Mouse (Mus musculus) ZHBTc4 (cell line): ENCODE measurements at regions not wholly inside any gene's neighbourhood (a gene's known extent, or its start where the extent isn't known, plus 50 kb on each side); places are given as distances from the start of the nearest gene placed in this dataset.
A peak's percentile ranks its signal among the peaks of the same experiment; 100 is the strongest.

ENCODE experiments used
- DNase-seq: peaks from one replicate; pipeline ENCODE4 v3.0.0-alpha.2; 2011; ENCODE audit warnings: low read depth, low spot score

GRCm38 (mm10) chr8:64542501-64542900 is 150.4 kb downstream of the Cpe start:
- peak; percentile 26 for DNase-seq

DNA sequence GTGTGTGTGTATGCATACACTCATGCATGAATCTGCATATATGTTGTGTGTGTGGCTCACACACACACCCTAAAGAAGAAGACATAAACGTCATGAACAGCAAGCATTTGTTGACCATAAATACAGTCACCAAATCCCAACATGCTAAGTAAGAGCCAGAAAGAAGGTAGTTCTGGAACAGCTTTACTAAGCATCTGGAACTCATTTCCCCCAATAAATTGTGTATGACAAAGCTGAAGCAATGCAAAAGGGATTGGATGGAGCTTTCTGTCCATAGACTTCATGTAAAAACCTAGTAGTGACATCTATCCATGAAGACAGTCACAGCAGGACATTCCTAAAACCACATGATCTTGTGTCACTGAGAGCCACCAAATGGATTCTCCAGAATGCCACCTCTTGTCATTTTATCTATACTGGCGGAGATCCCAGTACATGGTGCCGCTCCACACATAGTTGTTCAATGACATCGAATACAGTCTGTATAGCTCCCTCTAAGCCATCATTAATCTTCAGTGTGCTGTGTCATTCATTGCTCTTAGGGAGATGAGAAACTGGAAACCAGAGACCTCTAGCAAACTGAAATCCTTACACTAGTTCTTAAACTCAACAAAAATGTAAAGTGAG is 152.9 kb downstream of the Cpe start:
- DNase-seq, result no peak

GRCm38 (mm10) chr8:64531780-64532179 is 161.1 kb downstream of the Cpe start:
- DNase-seq, result no peak

GRCm38 (mm10) chr8:64522441-64523102 is 170.3 kb downstream of the Cpe start:
- DNase-seq, result no peak

GRCm38 (mm10) chr8:64519650-64520049 is 173.2 kb downstream of the Cpe start:
- no peak for DNase-seq

GRCm38 (mm10) chr8:64515923-64516322 is 176.9 kb downstream of the Cpe start:
- DNase-seq, result no peak

- DNase-seq, result no peak
These were observed 195.4 kb downstream of the Cpe start for GRCm38 (mm10) chr8:64497281-64498060.

GRCm38 (mm10) chr8:64496333-64497213 is 196.3 kb downstream of the Cpe start:
- no peak for DNase-seq

- no peak for DNase-seq
These were observed 201.3 kb downstream of the Cpe start for GRCm38 (mm10) chr8:64491561-64491960.

GRCm38 (mm10) chr8:64488057-64488456 is 204.8 kb downstream of the Cpe start:
- no peak for DNase-seq

DNA sequence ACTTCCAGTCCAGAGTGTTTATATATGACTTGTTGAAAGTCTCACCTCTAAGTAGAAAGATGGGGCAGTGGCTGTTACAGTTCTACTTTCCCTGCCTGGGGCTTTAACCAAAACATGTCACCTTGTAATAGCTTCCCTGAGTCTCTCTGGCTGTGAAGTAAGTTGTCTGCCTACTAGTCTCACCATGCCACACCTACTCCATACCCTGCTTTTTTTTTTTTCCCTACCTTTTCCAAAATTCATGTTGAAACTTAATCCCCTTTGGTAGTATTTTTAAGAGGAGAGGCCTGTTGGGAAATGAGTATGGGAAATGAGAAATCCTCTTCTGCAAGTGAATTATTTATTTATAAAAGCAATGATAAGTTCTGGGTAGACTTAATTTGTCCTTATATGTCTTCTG is 219.6 kb downstream of the Cpe start:
- DNase-seq, result no peak

GRCm38 (mm10) chr8:64472801-64473270 is 220.0 kb downstream of the Cpe start:
- DNase-seq, result no peak

DNA sequence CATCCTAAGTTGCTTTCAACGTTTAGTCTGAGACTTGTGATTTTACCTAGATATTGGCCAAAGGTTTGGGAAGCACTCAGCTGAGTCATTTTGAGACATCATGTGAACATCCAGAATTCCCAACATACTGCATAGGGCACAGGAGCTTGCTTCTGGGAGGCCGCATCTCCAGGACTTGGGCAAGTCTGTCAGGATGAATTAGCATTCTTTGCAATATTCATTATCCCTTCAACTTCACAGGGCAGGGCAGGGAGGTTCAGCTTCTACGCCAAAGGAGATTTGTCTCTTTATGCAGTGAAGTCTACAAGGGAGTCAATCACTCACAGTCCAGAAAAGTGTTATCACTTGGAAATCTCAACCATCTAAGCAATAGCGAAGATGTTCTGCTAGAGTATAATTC is 231.7 kb downstream of the Cpe start:
- no peak for DNase-seq

DNA sequence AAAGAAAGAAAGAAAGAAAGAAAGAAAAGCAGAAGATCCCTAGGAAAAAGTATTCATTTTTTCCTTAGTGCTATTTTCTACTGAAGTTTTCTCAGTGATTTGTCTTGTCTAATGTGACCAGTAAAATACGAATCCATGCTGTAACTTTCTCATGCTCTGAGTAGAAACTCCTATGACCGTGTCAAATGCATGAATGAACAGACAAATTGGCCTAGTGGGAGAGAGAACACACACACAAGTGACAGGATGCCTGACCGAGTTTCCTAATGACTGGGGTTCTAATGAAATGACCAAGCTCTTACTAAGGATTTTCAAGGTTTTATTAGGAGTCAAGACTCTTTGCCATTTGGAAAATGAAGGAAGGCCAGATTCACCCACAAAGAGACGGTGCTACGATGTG is 235.9 kb downstream of the Cpe start:
- DNase-seq, result no peak

- no peak for DNase-seq
These were observed 238.1 kb downstream of the Cpe start for GRCm38 (mm10) chr8:64454736-64455135.

DNA sequence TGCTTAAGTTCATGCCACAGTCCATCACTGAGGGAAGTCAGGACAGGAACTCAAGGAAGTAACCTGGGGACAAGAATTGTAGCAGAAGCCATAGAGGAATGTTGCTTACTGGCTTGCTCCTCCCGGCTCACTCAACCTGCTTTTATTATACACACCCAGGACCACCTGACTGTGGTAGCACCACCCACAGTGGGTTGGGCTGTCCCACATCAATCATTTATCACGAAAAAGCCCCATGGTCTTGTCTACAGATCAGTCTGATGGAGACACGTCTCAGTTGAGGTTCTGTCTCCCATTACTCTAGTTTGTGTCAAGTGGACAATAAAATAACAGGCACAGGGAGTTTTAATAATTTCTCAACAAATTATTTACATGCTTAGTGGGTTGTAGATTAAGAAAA is 239.3 kb upstream of the Tll1 start:
- DNase-seq, result peak; percentile 78

GRCm38 (mm10) chr8:64444429-64444828 is 238.4 kb upstream of the Tll1 start:
- no peak for DNase-seq

GRCm38 (mm10) chr8:64438489-64438888 is 232.4 kb upstream of the Tll1 start:
- no peak for DNase-seq

DNA sequence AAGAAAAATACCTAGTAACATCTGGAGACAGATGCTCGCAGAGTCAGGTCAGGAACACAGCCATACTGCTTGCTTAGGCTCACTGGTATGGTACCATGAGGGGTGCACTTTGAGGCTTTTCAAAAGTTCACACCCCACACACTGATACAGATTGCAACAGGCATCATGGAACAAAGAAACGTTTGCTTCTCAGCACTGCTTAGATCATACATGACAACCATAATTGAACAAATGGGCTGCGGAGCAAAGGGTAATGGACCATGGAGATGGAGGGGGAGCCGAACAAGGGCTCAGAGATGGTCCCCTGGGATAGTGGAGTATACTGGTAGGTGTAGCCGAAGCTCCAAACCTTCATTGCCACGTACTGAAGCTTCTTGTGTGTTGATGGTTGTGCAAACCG is 228.6 kb upstream of the Tll1 start:
- DNase-seq, result no peak

DNA sequence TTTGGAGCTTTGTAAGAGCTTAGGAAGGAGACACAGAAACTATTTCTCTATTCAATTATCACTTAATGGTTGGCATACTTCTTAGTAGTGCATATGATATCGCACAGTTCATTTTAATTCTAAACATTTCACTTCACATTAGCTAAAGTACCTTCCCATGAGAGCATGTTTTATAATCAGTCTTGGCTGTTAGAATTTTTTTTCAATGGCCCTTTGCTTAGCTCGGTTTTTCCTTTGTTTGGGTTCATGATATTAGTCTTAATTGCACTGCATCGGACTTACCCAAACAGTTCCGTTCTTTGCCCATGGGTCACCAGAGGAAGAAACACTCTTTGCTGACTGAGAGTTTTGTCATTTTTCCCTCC is 216.8 kb upstream of the Tll1 start:
- no peak for DNase-seq

GRCm38 (mm10) chr8:64422200-64422849 is 216.3 kb upstream of the Tll1 start:
- no peak for DNase-seq
